Mouse (Mus musculus) left cerebral cortex, adult 18-20 months (tissue): ENCODE measurements at regions not wholly inside any gene's neighbourhood (a gene's known extent, or its start where the extent isn't known, plus 50 kb on each side); places are given as distances from the start of the nearest gene placed in this dataset.
A peak's percentile ranks its signal among the peaks of the same experiment; 100 is the strongest.

Experiments used
- DNase-seq, 2 experiments: peaks; one replicate each; pipeline ENCODE4 v3.0.0; 2021 to 2022; ENCODE audit warnings: low spot score in 2 of 2, mixed read lengths in 1 of 2

GRCm38 (mm10) chr2:133362693-133363443 lies 189.1 kb upstream of the Bmp2 start:
- DNase-seq: no peak

- DNase-seq: no peak
Measured at GRCm38 (mm10) chr2:133371490-133372215, 180.3 kb upstream of the Bmp2 start.

GRCm38 (mm10) chr2:133373543-133373942 lies 178.4 kb upstream of the Bmp2 start:
- no peak for DNase-seq

GRCm38 (mm10) chr2:133381054-133381453 lies 170.9 kb upstream of the Bmp2 start:
- DNase-seq: peak; percentile 30 to 31

GRCm38 (mm10) chr2:133383135-133383920 lies 168.6 kb upstream of the Bmp2 start:
- no peak for DNase-seq

GRCm38 (mm10) chr2:133385297-133385696 lies 166.7 kb upstream of the Bmp2 start:
- no peak for DNase-seq

GRCm38 (mm10) chr2:133387349-133387748 lies 164.6 kb upstream of the Bmp2 start:
- no peak for DNase-seq

- peak in 1 of 2 experiments; percentile 5 for DNase-seq
Measured at GRCm38 (mm10) chr2:133392298-133392697, 159.7 kb upstream of the Bmp2 start.

- DNase-seq: no peak
Measured at GRCm38 (mm10) chr2:133397566-133397965, 154.4 kb upstream of the Bmp2 start.

- no peak for DNase-seq
Measured at GRCm38 (mm10) chr2:133399059-133399690, 152.8 kb upstream of the Bmp2 start.

- no peak for DNase-seq
Measured at GRCm38 (mm10) chr2:133400963-133401362, 151.0 kb upstream of the Bmp2 start.

- no peak for DNase-seq
Measured at GRCm38 (mm10) chr2:133416990-133417581, 134.9 kb upstream of the Bmp2 start.

GRCm38 (mm10) chr2:133419686-133420303 lies 132.2 kb upstream of the Bmp2 start:
- DNase-seq: no peak

GRCm38 (mm10) chr2:133425538-133425937 lies 126.4 kb upstream of the Bmp2 start:
- DNase-seq: no peak

GRCm38 (mm10) chr2:133427039-133427438 lies 124.9 kb upstream of the Bmp2 start:
- DNase-seq: no peak

GRCm38 (mm10) chr2:133429369-133430062 lies 122.4 kb upstream of the Bmp2 start:
- DNase-seq: no peak

GRCm38 (mm10) chr2:133430741-133431438 lies 121.1 kb upstream of the Bmp2 start:
- no peak for DNase-seq

- DNase-seq: no peak
Measured at GRCm38 (mm10) chr2:133432141-133432813, 119.7 kb upstream of the Bmp2 start.
